Mouse (Mus musculus): ENCODE results near the gene Map4k1. TPM values are rescaled to one million over a fixed set of nuclear protein-coding genes. Genes with fewer than 3 reads are reported as not detected.

The Map4k1 gene
- polyA plus RNA-seq, 1 experiment = 11.7 TPM

DNA sequence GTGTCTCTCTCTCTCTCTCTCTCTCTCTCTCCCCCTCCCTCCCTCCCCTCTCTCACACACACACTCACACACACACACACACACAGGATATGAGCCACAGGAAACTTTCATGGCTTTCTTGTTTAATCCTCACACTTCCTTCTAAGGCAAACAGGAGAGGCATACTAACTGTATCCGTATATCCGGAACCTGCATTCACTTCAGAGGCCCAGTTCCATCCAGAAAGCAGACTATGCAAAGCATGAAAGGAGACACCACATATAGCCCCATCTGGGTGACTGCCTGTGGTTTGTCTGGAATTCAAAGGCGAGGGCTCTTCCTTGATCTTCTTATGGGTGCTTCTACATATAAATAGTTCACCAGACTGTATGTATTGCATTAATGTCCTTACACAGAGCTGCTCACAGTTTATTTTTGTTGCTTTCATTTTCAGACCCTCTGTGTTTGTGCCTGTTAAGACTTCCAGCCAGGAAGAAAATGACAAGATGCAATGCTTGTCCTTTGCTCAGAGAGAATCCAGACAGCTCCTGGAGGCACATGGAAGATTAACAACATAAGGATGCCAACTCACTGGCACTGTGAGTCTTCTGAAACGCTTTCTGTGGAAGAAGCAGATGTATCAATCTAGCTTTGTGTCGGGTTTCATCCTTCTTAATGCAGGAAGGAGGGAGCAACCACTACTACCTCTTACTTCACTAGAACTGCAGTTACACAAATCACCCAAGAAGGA, 38.2 kb upstream of the Map4k1 start:
- H3K4me3 ChIP-seq (replicated peaks) = no peak overlapping the region
- no peaks in the 10 kb centered on the region for H3K27me3 ChIP-seq (ENCODE audit: control insufficient read depth)
- no peaks in the 10 kb centered on the region for H3K9me3 ChIP-seq (ENCODE audit: control insufficient read depth, low read length)
- TF ChIP-seq TAL1 (IDR thresholded peaks at IDR 0.05; ENCODE audit: low read length) = no peak
- peaks cover 45% of the 10 kb centered on the region for H3K4me1 ChIP-seq (ENCODE audit: control insufficient read depth)
- peaks cover 91% of the 10 kb centered on the region for H3K36me3 ChIP-seq (ENCODE audit: control insufficient read depth)

DNA sequence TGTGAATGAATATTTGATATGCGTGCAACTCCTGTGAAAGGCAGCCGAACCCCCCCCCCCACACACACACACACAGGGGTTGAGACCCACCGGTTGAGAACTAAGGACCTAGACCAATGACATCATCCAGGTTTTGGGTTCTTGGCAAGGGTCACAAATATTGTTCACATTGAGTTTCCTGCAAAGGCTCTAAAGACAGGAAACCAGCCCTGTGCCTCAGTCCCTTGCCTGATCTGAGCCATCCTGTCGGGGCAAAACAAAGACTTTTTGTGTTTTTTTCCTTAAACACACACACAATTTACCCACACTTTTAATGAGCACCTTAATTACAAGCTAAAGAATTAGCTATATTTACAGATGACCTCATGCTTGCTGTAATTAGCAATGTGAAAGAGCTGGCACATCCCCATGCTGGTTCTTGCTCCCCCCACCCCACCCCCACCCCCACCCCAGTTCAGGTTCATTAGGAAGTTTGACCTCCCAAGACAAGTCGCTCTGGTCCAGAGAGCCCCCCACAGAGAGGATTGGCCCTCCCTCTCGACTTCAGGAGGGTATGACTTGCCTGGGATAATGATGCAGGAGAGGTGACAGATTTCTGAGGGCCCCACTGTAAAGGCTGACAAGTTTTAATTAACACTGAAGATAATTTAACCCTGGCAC, 37.0 kb upstream of the Map4k1 start:
- Histone ChIP-seq H3K4me1 (ENCODE audit: control insufficient read depth) (peaks cover 46% of the 10 kb centered on the region), H3K36me3 (ENCODE audit: control insufficient read depth) (peaks cover 93% of the 10 kb centered on the region), H3K4me3 (replicated peaks) (no peak overlapping the region), H3K9me3 (ENCODE audit: control insufficient read depth, low read length) (no peaks in the 10 kb centered on the region), H3K27me3 (ENCODE audit: control insufficient read depth) (no peaks in the 10 kb centered on the region)
- TF ChIP-seq GATA1 (IDR thresholded peaks at IDR 0.05; ENCODE audit: low read length) (no peak), TAL1 (IDR thresholded peaks at IDR 0.05; ENCODE audit: low read length) (no peak)

DNA sequence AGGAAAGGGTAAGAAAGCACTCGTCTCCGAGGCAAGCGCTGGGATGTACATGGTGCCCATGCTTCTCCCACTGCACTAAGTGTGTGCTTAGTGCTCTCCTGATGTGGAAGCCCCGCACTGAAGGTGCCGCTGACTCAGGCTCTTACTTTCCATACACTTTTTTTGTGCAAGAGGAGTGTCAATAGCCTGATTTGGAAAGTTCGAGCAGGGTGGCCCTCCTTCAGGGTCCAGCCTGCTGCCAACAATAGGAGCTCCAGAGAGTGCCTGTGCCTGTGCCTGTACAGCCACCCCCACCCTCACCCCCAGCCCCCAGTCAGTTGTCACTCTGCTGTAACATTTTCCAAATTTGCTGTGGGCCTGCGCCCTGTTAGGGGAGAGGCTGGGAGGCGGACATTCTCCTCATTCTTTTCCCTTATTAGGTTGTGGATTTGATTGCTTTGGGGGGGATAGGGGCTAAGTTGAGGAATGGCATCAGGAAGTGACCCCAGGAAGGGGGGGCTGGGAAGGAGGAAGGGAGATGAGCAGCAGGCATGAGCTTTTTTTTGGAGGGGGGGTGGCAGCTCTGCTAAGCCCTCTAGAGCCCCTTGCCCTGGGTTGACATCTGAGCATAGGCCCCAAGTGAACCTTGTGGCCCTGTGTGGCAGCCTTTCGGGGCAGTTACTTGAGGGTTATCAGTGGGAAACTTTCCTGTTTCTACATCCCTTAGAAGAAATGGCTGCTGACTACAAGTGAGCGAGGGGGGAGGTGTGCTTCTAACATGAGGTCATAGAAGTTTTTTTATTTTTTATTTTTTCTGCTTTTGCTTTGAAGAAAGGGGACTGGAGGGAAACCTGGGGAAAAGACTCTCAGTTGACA, 36.2 kb upstream of the Map4k1 start:
- H3K4me3 ChIP-seq (replicated peaks) = no peak overlapping the region
- no peaks in the 10 kb centered on the region for H3K27me3 ChIP-seq (ENCODE audit: control insufficient read depth)
- TF ChIP-seq TAL1 (IDR thresholded peaks at IDR 0.05; ENCODE audit: low read length) = no peak
- TF ChIP-seq GATA1 (IDR thresholded peaks at IDR 0.05; ENCODE audit: low read length) = no peak
- H3K4me1 ChIP-seq (ENCODE audit: control insufficient read depth) = peaks cover 48% of the 10 kb centered on the region
- no peaks in the 10 kb centered on the region for H3K9me3 ChIP-seq (ENCODE audit: control insufficient read depth, low read length)
- H3K36me3 ChIP-seq (ENCODE audit: control insufficient read depth) = peaks cover 93% of the 10 kb centered on the region

DNA sequence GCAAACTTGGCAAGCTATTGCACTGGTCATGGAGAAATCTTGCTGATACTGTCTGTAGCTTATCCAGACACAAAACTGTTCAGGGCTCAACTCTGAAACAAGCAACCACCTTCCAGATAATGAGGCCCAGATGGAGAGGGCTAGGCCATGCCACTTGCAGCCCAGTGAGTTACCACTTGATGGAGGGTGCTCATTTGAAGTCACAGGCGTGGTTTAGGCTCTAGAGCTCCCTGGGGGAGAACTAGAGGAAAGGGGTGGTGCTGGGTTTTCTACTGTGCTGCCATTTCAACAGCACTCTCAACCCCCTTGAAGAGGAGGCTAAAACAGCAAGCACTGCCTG, 35.6 kb upstream of the Map4k1 start:
- no peak for TF ChIP-seq GATA1 (IDR thresholded peaks at IDR 0.05; ENCODE audit: low read length)
- TF ChIP-seq TAL1 (IDR thresholded peaks at IDR 0.05; ENCODE audit: low read length) = no peak
- H3K36me3 ChIP-seq (ENCODE audit: control insufficient read depth) = peaks cover 93% of the 10 kb centered on the region
- H3K27me3 ChIP-seq (ENCODE audit: control insufficient read depth) = no peaks in the 10 kb centered on the region
- peaks cover 52% of the 10 kb centered on the region for H3K4me1 ChIP-seq (ENCODE audit: control insufficient read depth)
- H3K4me3 ChIP-seq (replicated peaks) = no peak overlapping the region
- no peaks in the 10 kb centered on the region for H3K9me3 ChIP-seq (ENCODE audit: control insufficient read depth, low read length)

DNA sequence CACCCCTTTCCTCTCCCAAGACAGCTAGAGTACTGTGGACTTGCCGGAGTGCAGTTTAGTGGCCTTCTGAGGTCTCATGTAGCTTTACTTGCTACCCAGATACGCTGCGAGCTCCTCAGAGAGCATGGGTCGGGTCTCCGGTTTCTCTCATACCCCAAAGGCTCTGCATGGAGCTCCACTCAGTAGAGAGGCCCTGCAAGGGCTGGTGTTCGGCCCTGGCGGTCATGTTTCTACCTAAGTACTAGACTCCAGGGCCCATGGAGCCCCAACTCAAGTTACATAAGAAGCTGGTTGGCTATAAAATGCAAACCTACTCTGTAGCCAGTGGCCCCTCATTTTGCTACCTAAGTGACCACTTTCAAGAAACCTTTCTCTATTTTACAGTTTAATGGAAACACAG, 33.1 kb upstream of the Map4k1 start:
- Histone ChIP-seq H3K9me3 (ENCODE audit: control insufficient read depth, low read length) (no peaks in the 10 kb centered on the region), H3K4me3 (replicated peaks) (no peak overlapping the region), H3K27me3 (ENCODE audit: control insufficient read depth) (no peaks in the 10 kb centered on the region), H3K4me1 (ENCODE audit: control insufficient read depth) (peaks cover 77% of the 10 kb centered on the region), H3K36me3 (ENCODE audit: control insufficient read depth) (peaks cover 88% of the 10 kb centered on the region)
- TF ChIP-seq TAL1 (IDR thresholded peaks at IDR 0.05; ENCODE audit: low read length) = no peak
- TF ChIP-seq GATA1 (IDR thresholded peaks at IDR 0.05; ENCODE audit: low read length) = no peak

DNA sequence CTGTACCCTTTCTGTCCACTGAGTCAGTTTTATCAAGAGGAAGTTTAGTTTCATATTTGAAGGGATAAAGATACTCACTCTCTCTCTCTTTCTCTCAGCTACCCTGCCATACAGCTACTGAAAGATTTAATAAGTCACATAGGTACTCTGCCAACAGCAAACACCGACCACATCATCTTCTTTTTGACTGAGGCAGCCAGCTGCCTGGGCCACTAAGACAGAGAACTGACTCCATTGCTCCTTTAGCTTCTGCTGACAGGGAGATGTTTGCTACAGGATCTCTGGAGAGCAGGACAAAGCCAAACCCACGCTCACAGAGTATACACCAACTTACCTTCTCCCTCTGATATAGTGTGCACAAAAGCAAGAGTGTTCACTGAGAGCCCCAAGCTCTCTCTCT, 32.6 kb upstream of the Map4k1 start:
- no peak for TF ChIP-seq TAL1 (IDR thresholded peaks at IDR 0.05; ENCODE audit: low read length)
- TF ChIP-seq GATA1 (IDR thresholded peaks at IDR 0.05; ENCODE audit: low read length) = no peak
- no peaks in the 10 kb centered on the region for H3K27me3 ChIP-seq (ENCODE audit: control insufficient read depth)
- peaks cover 88% of the 10 kb centered on the region for H3K36me3 ChIP-seq (ENCODE audit: control insufficient read depth)
- H3K4me3 ChIP-seq (replicated peaks) = no peak overlapping the region
- no peaks in the 10 kb centered on the region for H3K9me3 ChIP-seq (ENCODE audit: control insufficient read depth, low read length)
- H3K4me1 ChIP-seq (ENCODE audit: control insufficient read depth) = peaks cover 82% of the 10 kb centered on the region

DNA sequence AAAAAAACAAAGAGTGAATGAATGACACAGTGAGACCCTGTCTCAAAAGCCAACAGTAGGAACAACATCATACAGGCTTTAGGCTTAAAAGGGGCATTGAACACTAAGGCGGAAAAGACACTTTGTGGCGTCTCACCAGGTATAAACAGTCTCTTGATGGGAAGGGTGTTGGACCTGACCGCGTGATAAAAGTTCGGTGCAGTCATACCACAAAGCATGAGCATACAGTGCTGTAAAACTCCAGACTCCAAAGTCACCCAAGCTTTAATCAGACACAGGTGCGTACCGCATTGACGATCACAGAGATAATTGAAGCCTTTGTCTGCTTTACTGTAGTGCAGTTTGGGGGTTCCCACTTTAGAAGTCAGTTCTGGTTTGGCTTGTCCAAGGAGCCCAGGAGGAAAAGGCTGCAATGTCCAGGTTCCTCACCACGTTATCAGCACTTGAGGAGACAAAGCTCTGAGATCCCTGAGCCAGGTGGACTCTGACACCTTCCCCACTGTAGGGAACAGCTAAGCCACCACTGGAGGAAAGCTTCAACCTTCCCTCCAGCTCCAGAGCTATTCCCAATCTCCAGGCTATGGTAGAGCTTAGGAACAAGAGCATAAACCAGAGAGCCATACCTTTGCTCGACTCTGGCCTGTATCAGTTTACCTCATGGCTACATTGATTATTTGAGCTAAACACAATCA, 31.4 kb upstream of the Map4k1 start:
- TF ChIP-seq GATA1 (IDR thresholded peaks at IDR 0.05; ENCODE audit: low read length) (no peak), TAL1 (IDR thresholded peaks at IDR 0.05; ENCODE audit: low read length) (no peak)
- Histone ChIP-seq H3K36me3 (ENCODE audit: control insufficient read depth) (peaks cover 89% of the 10 kb centered on the region), H3K4me1 (ENCODE audit: control insufficient read depth) (peaks cover 90% of the 10 kb centered on the region), H3K9me3 (ENCODE audit: control insufficient read depth, low read length) (no peaks in the 10 kb centered on the region), H3K27me3 (ENCODE audit: control insufficient read depth) (no peaks in the 10 kb centered on the region), H3K4me3 (replicated peaks) (no peak overlapping the region)

DNA sequence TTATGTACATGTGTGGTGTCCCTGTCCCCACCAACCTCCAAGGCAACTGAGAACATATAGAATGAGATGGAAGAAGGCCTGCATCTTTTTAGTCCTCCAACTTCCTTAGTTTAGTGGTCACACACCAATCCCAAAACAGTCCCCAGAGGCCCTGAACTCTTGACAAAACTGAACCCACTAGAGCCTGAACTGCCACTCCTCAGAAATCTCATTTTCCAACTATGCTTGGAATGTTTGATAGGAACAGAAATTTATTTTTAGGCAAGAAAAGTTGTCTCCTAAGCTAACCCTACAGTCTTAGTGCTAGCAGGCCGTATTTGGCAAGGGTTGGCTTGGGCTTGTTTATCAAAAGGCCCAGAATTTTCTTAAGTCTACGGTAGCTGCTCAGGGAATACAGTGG, 30.1 kb upstream of the Map4k1 start:
- H3K9me3 ChIP-seq (ENCODE audit: control insufficient read depth, low read length) = no peaks in the 10 kb centered on the region
- no peak overlapping the region for H3K4me3 ChIP-seq (replicated peaks)
- peaks cover 90% of the 10 kb centered on the region for H3K4me1 ChIP-seq (ENCODE audit: control insufficient read depth)
- no peaks in the 10 kb centered on the region for H3K27me3 ChIP-seq (ENCODE audit: control insufficient read depth)
- TF ChIP-seq TAL1 (IDR thresholded peaks at IDR 0.05; ENCODE audit: low read length) (no peak), GATA1 (IDR thresholded peaks at IDR 0.05; ENCODE audit: low read length) (no peak)
- H3K36me3 ChIP-seq (ENCODE audit: control insufficient read depth) = peaks cover 89% of the 10 kb centered on the region

DNA sequence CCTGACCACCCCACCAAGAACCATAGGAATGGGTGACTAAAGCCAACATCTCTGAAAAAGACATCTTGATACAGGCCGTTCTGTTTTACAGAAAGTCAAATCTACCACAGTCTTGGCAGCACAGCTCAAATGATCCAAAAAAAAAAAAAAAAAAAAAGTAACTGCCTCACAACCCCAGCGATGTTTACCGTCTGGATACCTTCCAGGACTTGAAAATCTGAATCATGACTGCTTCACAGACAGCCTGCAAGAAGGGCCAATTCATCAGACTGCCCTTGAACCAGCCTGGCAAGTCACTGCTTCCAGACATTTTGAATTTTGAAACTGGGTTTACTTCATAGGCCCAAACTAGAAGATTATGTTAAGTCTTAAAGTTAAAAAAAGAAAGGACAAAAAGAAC, 29.1 kb upstream of the Map4k1 start:
- TF ChIP-seq TAL1 (IDR thresholded peaks at IDR 0.05; ENCODE audit: low read length) (no peak), GATA1 (IDR thresholded peaks at IDR 0.05; ENCODE audit: low read length) (no peak)
- Histone ChIP-seq H3K36me3 (ENCODE audit: control insufficient read depth) (peaks cover 88% of the 10 kb centered on the region), H3K4me3 (replicated peaks) (no peak overlapping the region), H3K4me1 (ENCODE audit: control insufficient read depth) (peaks cover 90% of the 10 kb centered on the region), H3K9me3 (ENCODE audit: control insufficient read depth, low read length) (no peaks in the 10 kb centered on the region), H3K27me3 (ENCODE audit: control insufficient read depth) (no peaks in the 10 kb centered on the region)
